Mouse (Mus musculus): ENCODE measurements at regions not wholly inside any gene's neighbourhood (a gene's known extent, or its start where the extent isn't known, plus 50 kb on each side); places are given as distances from the start of the nearest gene placed in this dataset.

- DNase-seq = no peak
Measured at GRCm38 (mm10) chr13:15227641-15228040, 235.4 kb upstream of the Gli3 start.

All from liver (tissue).